Mouse (Mus musculus) adrenal gland, postnatal 14 days (tissue): Measurements from ENCODE around the gene Cbx6. TPM values are rescaled to one million over a fixed set of nuclear protein-coding genes. Genes with fewer than 3 reads are reported as not detected.

Source experiments
- DNase-seq: peaks from one replicate; pipeline ENCODE4 v3.0.0; 2021; ENCODE audit warnings: mixed read lengths
- long read RNA-seq, 2 experiments: library from polyadenylated mRNA; stranded (forward); transcript quantifications; one replicate each; pipeline ENCODE4 v2.0.0; 2021
- total RNA-seq: library from RNA; stranded (reverse); gene quantifications from 2 replicates; pipeline ENCODE4 v1.2.3, GENCODE M21; 2021

Cbx6 gene
- 60.1 and 64.8 TPM in 2 replicates for total RNA-seq
- long read RNA-seq, experiment 1, full-length matches to known transcripts: 51 of 58 reads
- long read RNA-seq, experiment 1, partial matches to known transcripts: 3 of 58 reads
- long read RNA-seq, experiment 1, other reads (novel, unspliced or antisense): 4 of 58 reads
- long read RNA-seq, experiment 2, full-length matches to known transcripts: 37 of 38 reads
- long read RNA-seq, experiment 2, partial matches to known transcripts: 0 of 38 reads
- long read RNA-seq, experiment 2, other reads (novel, unspliced or antisense): 1 of 38 reads

DNA sequence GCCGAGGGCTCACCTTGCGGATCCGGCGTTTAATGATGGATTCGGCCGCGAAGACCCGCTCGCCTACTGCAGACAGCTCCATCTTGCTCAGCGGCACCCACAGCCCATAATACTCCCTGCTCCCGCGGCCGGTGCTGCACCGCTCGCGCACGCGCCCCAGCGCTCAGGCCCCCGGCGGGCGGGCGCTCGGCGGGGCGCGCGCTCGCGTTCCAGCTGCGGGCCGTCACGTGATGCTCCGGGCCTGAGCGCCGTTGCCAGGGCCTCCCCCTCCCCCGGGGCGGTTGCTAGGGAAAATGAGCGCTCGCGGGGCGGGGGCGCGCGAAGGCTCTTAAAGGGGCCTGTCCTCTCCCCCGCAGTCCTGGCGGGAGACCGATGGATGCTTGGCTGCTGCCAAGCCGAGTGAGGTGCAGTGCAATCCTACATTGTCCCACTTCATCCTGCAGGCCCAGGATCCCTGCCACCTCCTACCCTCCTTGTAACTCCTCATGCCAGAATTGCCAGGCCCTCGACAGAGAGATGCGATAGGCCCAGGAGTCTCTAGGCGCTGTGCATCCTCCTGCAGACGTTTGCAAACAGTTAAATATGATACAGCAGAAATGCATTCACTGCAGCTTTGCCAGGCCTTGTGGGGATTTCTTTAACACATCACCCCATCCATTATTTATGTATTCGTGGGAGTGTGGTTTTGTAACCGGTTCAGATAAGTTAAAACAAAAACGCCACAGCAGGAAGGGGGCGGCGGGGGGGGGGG is at the start of gene Cbx6, which contains the start of gene Npcd:
Cbx6 (minus strand) TSS at position 559 of the 751 bp plus-strand sequence.
Npcd (minus strand) TSS at position 108 of the 751 bp plus-strand sequence.
- peak; percentile 98 for DNase-seq

- peak; percentile 96 for DNase-seq
Measured at GRCm38 (mm10) chr15:79883352-79883822, 48.9 kb upstream of the Cbx6 start.

DNA sequence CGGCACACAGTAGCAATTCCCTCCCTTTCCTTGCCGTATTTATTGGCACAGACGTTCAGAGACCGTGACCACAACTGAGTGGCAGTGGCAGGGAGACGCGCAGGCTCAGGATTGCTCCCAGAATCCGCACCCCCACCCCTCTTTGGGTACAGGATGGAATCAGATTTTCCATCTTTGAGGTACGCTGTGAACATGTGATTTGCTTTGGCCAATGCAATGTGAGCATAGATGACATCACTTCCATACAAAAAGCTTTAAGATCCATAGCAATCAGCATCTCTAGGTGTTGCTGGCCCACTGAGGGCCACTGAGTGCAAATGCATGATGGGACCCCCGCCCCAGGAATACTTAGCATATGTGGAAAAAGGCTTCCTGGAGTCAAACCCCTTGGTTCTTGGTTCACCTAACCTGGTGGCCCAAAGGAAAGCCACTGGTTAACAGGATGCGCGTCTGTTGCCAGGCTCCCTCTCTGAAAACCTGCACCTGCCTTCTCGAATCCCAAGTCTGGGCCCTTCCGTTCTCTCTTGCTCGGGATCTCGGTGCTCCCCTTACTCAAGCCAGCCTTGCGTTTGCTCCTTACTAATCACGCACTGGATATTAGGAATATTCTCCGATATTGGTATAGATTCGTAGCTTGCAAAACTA is 48.3 kb upstream of the Cbx6 start:
- no peak for DNase-seq

DNA sequence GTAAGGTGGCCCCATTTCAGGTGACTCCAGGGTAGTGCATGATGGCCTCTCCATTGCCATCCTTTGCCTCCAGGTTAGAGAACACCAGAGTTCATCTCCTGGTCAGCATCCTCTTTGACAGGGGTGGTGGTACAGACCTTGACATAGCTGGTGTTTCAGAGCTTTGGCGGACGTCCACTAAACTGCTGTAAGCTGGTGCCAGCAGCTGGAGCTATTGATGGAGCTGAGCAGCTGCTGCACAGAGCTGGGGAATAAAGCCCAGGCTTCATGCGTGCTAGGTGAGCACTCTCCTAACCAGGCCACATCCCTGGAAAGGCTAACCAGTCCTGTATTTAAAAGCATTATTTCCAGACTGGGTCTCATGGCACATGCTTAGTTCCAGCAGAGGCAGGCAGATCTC is 46.0 kb upstream of the Cbx6 start:
- DNase-seq: peak; percentile 44

DNA sequence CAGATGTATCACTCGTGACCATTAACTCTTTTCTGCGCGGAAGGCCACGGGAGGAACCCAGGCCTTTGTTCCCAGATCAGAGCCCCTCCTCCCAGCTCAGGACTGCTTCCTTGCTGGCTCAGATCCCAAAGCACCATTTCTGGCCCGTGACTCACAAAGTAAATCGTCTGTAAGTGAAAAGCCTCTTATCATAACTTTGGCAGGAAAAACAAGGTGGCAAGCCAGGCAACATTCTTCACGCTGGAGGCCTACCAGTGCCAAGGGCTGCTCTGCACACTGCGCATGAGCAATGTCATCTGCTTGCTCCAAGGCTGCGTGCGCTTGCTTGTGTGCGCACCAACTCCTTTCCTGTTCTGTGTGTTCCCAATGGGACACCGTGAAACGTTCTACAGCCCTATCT is 44.8 kb upstream of the Cbx6 start:
- DNase-seq: peak; percentile 93

DNA sequence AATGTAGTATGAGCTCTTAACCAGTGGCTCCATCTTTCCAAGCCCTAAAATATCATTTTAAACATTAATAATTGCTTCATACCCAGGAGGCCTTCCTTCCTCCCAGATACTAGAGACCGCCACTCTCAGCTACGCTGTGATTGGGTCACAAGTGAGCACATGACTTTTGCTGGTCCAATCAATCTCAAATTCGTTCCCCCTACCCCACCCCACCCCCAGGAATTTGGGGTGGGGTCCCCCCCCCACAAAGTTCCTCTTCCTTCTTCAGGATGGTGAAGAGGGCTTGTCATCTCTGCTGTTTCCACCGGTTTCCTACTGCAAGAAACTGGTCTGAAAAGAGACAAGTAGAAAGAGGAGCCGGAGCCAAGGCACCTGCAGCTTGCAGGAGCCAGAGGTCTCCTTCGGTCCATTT is 44.2 kb upstream of the Cbx6 start:
- DNase-seq: peak; percentile 37

DNA sequence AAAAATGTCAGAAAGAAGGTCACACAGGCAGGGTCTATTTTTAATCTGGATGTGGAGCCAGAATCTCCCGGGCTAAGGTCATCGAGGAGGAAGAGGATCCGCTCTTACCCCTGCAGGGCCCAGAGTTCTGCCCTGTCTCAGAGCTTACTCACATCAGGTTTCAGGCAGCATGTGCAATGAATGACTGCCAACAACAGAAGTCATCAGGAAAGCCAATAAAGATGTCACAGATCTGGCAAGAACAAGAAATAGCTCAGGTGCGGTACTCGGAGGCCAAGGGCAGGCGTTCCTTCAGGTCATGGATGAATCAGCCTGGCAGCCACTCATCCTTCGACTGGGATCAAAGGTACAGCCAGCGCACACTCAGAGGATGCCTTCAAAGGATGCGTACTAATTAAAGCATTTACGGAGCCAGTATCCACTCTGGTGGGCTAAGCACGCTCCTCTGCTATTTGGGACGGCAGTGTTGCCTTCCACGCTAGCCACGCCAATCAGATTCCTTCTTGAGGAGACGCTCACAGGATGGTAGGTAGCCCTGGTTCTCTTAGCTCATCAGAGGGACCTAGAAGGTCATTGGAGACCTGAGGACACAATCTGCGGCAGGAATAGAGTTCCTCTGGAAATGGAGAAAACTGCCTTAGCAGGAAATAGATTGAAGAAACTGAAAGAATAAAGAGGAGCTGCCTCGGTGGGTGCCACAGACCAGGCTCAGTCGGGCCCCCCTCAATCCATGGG is 40.9 kb upstream of the Cbx6 start:
- peak; percentile 45 for DNase-seq

DNA sequence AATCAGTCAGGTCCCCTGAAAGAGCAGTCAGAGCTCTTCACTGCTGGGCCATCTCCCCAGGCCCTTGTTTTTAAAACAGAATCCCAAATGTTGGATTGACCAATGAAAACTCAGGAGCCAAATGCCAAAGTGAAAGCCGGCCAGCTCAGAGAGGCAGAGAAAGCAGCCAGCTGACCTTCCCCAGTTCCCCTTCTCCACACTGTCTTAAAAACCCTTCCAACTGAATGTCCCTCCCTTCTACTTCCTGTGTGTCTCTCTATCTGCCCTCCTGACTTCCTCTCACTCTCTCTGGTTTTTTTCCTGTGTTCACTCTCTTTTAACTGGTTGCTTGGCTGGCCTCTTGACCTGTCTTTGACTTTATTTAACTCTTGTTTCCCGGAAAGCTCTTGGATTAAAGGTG is 39.5 kb upstream of the Cbx6 start:
- no peak for DNase-seq

DNA sequence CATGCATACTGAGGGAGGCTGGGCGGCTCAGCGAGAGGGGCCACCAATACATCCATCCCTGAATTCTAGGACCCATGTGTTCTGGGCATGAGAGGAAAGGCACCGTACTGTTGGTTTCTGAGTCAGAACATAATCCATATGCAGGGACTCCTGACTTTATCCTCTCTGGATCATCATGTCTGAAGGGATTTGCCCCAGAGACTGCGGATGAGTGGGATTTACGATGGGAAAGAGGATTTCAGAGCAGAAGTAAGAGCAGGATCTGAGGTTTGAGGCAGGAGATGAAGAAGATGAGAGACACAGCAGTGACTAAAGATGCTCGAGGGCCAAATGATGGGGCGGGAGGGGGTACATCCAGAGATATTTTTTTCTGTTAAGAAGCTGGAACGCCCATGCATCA is 39.1 kb upstream of the Cbx6 start:
- no peak for DNase-seq

- no peak for DNase-seq
Measured at GRCm38 (mm10) chr15:79867260-79868002, 32.9 kb upstream of the Cbx6 start.

- DNase-seq: no peak
Measured at GRCm38 (mm10) chr15:79859821-79860220, 25.3 kb upstream of the Cbx6 start.

- DNase-seq: no peak
Measured at GRCm38 (mm10) chr15:79858979-79859378, 24.5 kb upstream of the Cbx6 start.

DNA sequence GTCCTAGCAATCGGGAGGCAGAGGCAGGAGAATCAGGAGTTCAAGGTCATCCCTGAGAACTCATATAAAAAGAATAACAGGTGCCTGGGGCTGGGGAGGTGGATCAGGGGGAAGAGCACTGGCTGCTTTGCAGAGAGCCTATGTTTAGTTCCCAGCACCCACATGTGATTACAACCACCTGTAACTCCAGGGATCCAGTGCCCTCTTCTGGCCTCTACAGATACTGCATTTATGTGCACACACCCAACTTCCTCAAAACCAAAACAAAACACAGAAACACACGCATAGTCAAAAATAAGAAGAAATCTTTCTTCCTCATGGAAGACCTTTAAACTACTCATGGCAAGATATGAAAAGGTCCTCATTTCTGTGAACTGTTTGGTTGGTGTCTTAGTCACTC is 15.7 kb upstream of the Cbx6 start:
- DNase-seq: no peak

- no peak for DNase-seq
Measured at GRCm38 (mm10) chr15:79847100-79847499, 12.6 kb upstream of the Cbx6 start.

DNA sequence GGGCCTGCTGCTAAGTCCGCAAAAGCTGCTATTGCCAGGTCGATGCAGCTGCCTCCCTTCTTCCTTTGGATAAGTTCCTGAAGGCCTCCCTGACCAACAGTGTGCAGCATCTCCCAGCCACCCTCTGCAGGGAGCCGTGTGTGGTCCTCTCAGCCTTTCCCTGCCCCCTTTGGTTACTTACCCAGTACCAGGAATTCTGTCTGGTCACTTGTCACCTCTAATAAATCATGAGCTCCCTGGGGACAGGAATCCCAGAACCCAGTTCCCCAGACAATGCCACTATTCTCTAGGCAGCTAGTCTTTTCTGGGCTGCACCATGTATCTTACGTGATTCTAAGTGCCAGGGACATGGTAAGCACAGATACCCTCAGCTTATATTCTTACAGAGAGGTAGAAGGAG is 11.5 kb upstream of the Cbx6 start:
- DNase-seq: no peak

DNA sequence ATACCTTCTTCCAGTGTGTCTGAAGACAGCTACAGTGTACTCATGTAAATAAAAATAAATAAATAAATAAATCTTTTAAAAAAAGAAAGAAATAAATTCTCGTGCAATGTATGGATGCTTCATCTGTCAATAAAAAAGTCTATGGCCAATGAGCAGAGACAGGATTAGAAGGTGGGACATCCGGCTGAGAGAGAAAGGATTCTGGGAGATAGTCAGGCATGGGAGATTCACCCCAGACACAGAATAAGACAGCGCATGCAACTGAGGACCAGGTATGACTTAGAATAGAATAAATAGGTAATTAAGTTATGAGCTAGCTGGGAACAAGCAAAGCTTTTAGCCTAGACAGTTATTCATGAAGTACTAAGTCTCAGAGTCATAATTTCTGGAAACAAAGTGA is 8.5 kb upstream of the Cbx6 start:
- no peak for DNase-seq

DNA sequence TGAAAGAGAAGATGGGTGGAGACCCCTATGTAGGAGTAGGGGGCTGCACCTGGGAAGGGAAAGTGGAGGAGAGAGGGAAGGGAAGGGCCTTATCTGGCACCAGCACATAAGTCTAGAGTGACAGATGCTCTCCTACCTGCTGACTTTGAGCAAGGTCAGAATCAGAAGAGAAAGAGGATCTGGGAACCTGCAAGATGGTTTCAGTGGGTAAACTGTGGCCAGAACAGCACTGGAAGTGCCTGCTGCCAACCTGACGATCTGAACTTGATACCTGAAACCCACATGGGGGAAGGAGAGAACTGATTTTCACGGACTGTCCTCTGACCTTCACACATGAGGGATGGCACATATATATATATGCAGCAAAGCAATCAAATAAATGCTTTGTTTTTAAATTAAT is 5.8 kb upstream of the Cbx6 start:
- DNase-seq: no peak

DNA sequence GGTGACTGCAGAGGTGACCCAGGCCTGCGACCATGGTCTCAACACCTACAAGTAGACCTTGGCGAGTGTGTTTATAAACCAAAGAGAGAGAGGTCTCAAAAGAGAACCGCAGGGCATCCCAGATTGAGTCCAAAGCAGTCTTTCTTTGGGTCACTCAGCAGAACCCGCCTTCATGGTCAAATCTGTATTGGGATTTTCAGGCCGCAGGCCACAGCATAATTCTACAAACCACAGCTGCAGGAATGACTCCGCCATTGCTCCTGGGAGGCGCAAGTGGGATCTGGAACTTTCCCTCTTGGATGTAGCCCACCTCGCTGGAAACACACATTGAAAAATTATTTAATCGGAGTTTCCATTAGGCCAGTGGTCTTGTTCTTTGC is 383 bp upstream of the Cbx6 start:
- no peak for DNase-seq

GRCm38 (mm10) chr15:79833251-79834050 is 1.0 kb downstream of the Cbx6 start:
- DNase-seq: peak; percentile 43

- peak; percentile 86 for DNase-seq
Measured at GRCm38 (mm10) chr15:79832064-79832900, 2.2 kb downstream of the Cbx6 start.
